Mouse (Mus musculus) layer of hippocampus, adult 9-10 months (tissue): ENCODE data around the gene Ern1.
"Not testable (repeated sequence)": the region's sequence is repeated elsewhere in the genome, so short reads cannot be mapped to it uniquely, and the experiment has no call there.

ENCODE experiments used
- DNase-seq: peaks from one replicate; pipeline ENCODE4 v3.0.0; 2022; ENCODE audit warnings: low spot score

The Ern1 gene

GRCm38 (mm10) chr11:106480530-106480885 is 7.1 kb downstream of the Ern1 start:
- DNase-seq, result no peak

- no peak for DNase-seq
These were observed 7.8 kb downstream of the Ern1 start for GRCm38 (mm10) chr11:106479619-106480529.

GRCm38 (mm10) chr11:106478745-106479144 is 8.9 kb downstream of the Ern1 start:
- DNase-seq, result no peak

GRCm38 (mm10) chr11:106477505-106478160 is 10.0 kb downstream of the Ern1 start:
- no peak for DNase-seq

- no peak for DNase-seq
These were observed 12.3 kb downstream of the Ern1 start for GRCm38 (mm10) chr11:106475309-106475708.

- DNase-seq, result no peak
These were observed 16.0 kb downstream of the Ern1 start for GRCm38 (mm10) chr11:106471629-106472028.

- DNase-seq, result no peak
These were observed 19.1 kb downstream of the Ern1 start for GRCm38 (mm10) chr11:106468509-106468908.

- DNase-seq, result no peak
These were observed 21.7 kb downstream of the Ern1 start for GRCm38 (mm10) chr11:106465932-106466331.

- no peak for DNase-seq
These were observed 22.1 kb downstream of the Ern1 start for GRCm38 (mm10) chr11:106465545-106465903.

- DNase-seq, result no peak
These were observed 22.7 kb downstream of the Ern1 start for GRCm38 (mm10) chr11:106464681-106465544.

- no peak for DNase-seq
These were observed 23.8 kb downstream of the Ern1 start for GRCm38 (mm10) chr11:106463845-106464244.

GRCm38 (mm10) chr11:106462309-106462708 is 25.3 kb downstream of the Ern1 start:
- no peak for DNase-seq

GRCm38 (mm10) chr11:106461145-106461932 is 26.3 kb downstream of the Ern1 start:
- no peak for DNase-seq

- DNase-seq, result no peak
These were observed 27.0 kb downstream of the Ern1 start for GRCm38 (mm10) chr11:106460671-106461070.

GRCm38 (mm10) chr11:106458540-106458939 is 29.1 kb downstream of the Ern1 start:
- no peak for DNase-seq

GRCm38 (mm10) chr11:106443646-106444045 is 44.0 kb downstream of the Ern1 start:
- no peak for DNase-seq

- not testable (repeated sequence) for DNase-seq
These were observed 45.1 kb downstream of the Ern1 start for GRCm38 (mm10) chr11:106442564-106442963.

GRCm38 (mm10) chr11:106440318-106440717 is 47.3 kb downstream of the Ern1 start:
- DNase-seq, result no peak

- no peak for DNase-seq
These were observed 48.3 kb downstream of the Ern1 start for GRCm38 (mm10) chr11:106439355-106439754.

- DNase-seq, result no peak
These were observed 49.0 kb downstream of the Ern1 start for GRCm38 (mm10) chr11:106438524-106439177.

GRCm38 (mm10) chr11:106437543-106437942 is 50.1 kb downstream of the Ern1 start:
- DNase-seq, result no peak
